Mouse (Mus musculus) heart, postnatal 0 days (tissue): ENCODE data around the gene Ankrd39. TPM values are rescaled to one million over a fixed set of nuclear protein-coding genes. Genes with fewer than 3 reads are reported as not detected.

ENCODE experiments used
- ATAC-seq: fragments of 200-750 bp; cut with Nextera tagmentation; 2 replicates; pipeline ENCODE4 v1.8.0; 2017; ENCODE audit warnings: low read depth, moderate number of reproducible peaks, moderate library complexity; ENCODE audit not compliant: insufficient read depth
- DNase-seq: peaks from one replicate; pipeline ENCODE4 v3.0.0-alpha.2; 2016; ENCODE audit warnings: low spot score
- H3K27ac ChIP-seq: fragments of 300-500 bp; sonication (generic); 2 replicates; pipeline ENCODE4 v1.5.1; 2014; ENCODE audit warnings: low read depth, mild to moderate bottlenecking
- H3K27me3 ChIP-seq: fragments of 300-500 bp; sonication (generic); 2 replicates; pipeline ENCODE4 v1.6.1; 2014; ENCODE audit warnings: low read length, mixed read lengths; ENCODE audit not compliant: control insufficient read depth, insufficient read depth
- H3K36me3 ChIP-seq: fragments of 300-500 bp; sonication (generic); replicated peaks from 2 replicates; pipeline ENCODE4 v1.6.1; 2014; ENCODE audit warnings: low read length, mixed read lengths; ENCODE audit not compliant: control insufficient read depth, insufficient read depth
- H3K4me1 ChIP-seq: fragments of 300-500 bp; sonication (generic); 2 replicates; pipeline ENCODE4 v1.6.1; 2014; ENCODE audit warnings: antibody characterized with exemption; ENCODE audit not compliant: control insufficient read depth, insufficient read depth
- H3K4me2 ChIP-seq: fragments of 300-500 bp; sonication (generic); 2 replicates; pipeline ENCODE4 v1.6.1; 2014; ENCODE audit warnings: low read depth, mild to moderate bottlenecking, low read length, moderate library complexity
- H3K4me3 ChIP-seq: fragments of 300-500 bp; sonication (generic); 2 replicates; pipeline ENCODE4 v1.5.1; 2014; ENCODE audit warnings: low read depth, low read length
- H3K9ac ChIP-seq: fragments of 300-500 bp; sonication (generic); replicated peaks from 2 replicates; pipeline ENCODE4 v1.6.1; 2014; ENCODE audit warnings: low read depth, low read length, mixed read lengths
- H3K9me3 ChIP-seq: fragments of 300-500 bp; sonication (generic); replicated peaks from 2 replicates; pipeline ENCODE4 v1.6.1; 2016; ENCODE audit warnings: low read length; ENCODE audit not compliant: control insufficient read depth
- CTCF ChIP-seq: IDR thresholded peaks from 2 replicates; pipeline ENCODE4 v1.5.1; 2016; ENCODE audit warnings: antibody characterized with exemption, control low read depth, low read depth
- EP300 ChIP-seq: IDR thresholded peaks from 2 replicates; pipeline ENCODE4 v1.6.1; 2016; ENCODE audit warnings: antibody characterized with exemption, low read depth
- WGBS: fragments of 180-500 bp; shearing (Covaris S2); extraction: QIAGEN DNeasy Blood & Tissue Kit; methylation state at CpG from one replicate; pipeline ENCODE4 v1.1.7; 2014; 5-methylcytosine and 5-hydroxymethylcytosine counted together
- microRNA-seq: library from miRNA; unstranded; fragments of <30 nt; microRNA quantifications from one replicate; pipeline ENCODE4, GENCODE M21; 2016
- polyA plus RNA-seq: library from polyadenylated mRNA; unstranded; fragments of >200 nt; fragmentation: Nextera tagmentation; extraction: Ambion mirVana; gene quantifications from 2 replicates; pipeline ENCODE4 v1.2.1, GENCODE M21; 2015
- total RNA-seq: library from RNA; depleted of rRNA; stranded (reverse); fragments of >200 nt; gene quantifications from 2 replicates; pipeline ENCODE4 v1.2.3, GENCODE M21; 2014; ENCODE audit warnings: low replicate concordance; rRNA removed

The Ankrd39 gene
- total and polyA plus RNA-seq, 2 experiments from 2014 or later, result 29.0 to 32.7 TPM

- Histone ChIP-seq H3K4me3 (no peak overlapping the region), H3K27me3 (no peaks in the 10 kb centered on the region), H3K4me1 (peaks cover 10% of the 10 kb centered on the region; the same call in 1 of the 2 replicates), H3K9me3 (no peaks in the 10 kb centered on the region), H3K4me2 (no peak overlapping the region), H3K27ac (no peak overlapping the region), H3K36me3 (no peaks in the 10 kb centered on the region), H3K9ac (no peak overlapping the region)
- DNase-seq (peak; percentile 47), ATAC-seq (no peak; the same call in 1 of the 2 replicates)
- TF ChIP-seq EP300 (no peak), CTCF (peak; percentile 53)
- 41% methylated on average over 2 of the region's 2 CpGs for WGBS
Observed at GRCm38 (mm10) chr1:36496719-36497118, 50.5 kb downstream of the Ankrd39 start.

- Histone ChIP-seq H3K27me3 (no peaks in the 10 kb centered on the region), H3K27ac (no peak overlapping the region), H3K9ac (no peak overlapping the region), H3K9me3 (no peaks in the 10 kb centered on the region), H3K36me3 (no peaks in the 10 kb centered on the region), H3K4me2 (no peak overlapping the region), H3K4me3 (no peak overlapping the region), H3K4me1 (peaks cover 10% of the 10 kb centered on the region; the same call in 1 of the 2 replicates)
- TF ChIP-seq CTCF, result no peak
- TF ChIP-seq EP300, result no peak
- DNase-seq (no peak), ATAC-seq (no peak)
- WGBS, result 81% methylated on average over 6 of the region's 6 CpGs
Observed at GRCm38 (mm10) chr1:36493299-36493698, 53.9 kb downstream of the Ankrd39 start.

DNA sequence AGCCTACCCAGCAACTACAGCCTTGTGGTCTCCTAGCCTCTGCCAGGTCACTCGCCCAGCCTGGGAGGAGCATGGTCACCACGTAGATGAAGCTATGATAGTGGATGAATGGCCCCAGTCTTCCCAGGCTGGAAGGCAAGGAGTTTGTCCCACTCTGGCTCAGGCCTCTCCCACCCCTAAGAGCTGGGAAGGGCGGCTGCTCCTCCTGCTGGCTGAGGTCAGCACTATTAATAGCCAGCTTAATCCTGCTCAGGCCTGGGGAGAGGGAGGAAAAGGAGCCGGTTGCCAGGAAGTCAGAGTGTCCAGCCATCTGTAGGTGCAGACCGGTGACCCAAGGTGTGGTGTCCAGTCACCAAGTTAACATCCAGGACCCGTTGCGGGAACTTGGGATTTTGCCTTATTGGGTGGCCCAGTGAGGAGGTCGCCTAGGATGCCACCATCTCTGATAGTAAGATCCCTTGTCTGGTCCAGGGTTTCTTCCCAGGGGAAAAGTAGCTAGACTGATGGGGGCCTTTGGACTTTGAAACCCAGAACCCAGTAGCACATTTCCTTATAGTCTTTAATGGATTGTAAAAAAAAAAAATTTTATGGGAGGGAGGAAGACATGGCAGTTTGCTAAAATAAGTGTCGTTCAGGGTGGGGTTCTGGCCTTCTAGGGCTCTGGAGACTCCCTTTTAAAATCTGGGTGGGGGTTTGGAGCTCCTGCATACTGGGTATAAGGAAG, 54.7 kb downstream of the Ankrd39 start:
- Histone ChIP-seq H3K27me3 (no peaks in the 10 kb centered on the region), H3K9me3 (no peaks in the 10 kb centered on the region), H3K4me3 (no peak overlapping the region), H3K4me1 (peaks cover 10% of the 10 kb centered on the region; the same call in 1 of the 2 replicates), H3K36me3 (no peaks in the 10 kb centered on the region), H3K9ac (no peak overlapping the region), H3K27ac (0 out of 2 replicates have a peak overlapping the region, but pooled peaks have one; percentile 1), H3K4me2 (no peak overlapping the region)
- 21% methylated on average over 9 of the region's 9 CpGs for WGBS
- TF ChIP-seq EP300 (no peak), CTCF (peak; percentile 72)
- DNase-seq, result peak; percentile 93
- peak; percentile 96 for ATAC-seq

DNA sequence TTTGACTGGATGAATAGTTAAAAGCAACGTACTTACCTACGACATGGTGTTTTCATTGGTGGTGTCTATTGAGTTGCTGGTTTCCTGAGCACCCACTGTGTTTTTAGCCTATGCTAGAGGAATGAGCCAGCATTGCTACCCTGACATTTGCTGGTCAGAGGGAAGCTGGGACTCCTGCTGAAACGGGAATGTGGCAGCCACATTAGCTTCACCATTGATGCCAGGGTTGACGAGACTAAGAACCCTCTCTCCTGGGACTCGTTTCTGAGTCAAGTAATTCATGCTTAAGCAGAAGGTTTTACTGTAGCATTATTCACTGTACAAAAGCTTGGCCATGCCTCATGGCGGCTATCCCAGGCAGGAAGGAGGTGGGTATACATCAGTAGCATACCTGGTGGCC, 57.6 kb downstream of the Ankrd39 start:
- H3K27me3 ChIP-seq, result no peaks in the 10 kb centered on the region
- TF ChIP-seq CTCF, result no peak
- TF ChIP-seq EP300, result no peak
- ATAC-seq, result no peak
- H3K36me3 ChIP-seq, result no peaks in the 10 kb centered on the region
- H3K4me2 ChIP-seq, result no peak overlapping the region
- WGBS, result 79% methylated on average over 6 of the region's 6 CpGs
- DNase-seq, result no peak
- no peak overlapping the region for H3K9ac ChIP-seq
- H3K27ac ChIP-seq, result no peak overlapping the region
- no peak overlapping the region for H3K4me3 ChIP-seq
- H3K4me1 ChIP-seq, result peaks cover 10% of the 10 kb centered on the region; the same call in 1 of the 2 replicates
- H3K9me3 ChIP-seq, result no peaks in the 10 kb centered on the region

Small RNAs within 50 kb of the gene (microRNA-seq; reads per million reads assigned to microRNA genes)
- gene Gm47280, result not detected

Other genes starting within 250 kb of the Ankrd39 start
- 13.7 and 31.1 TPM in 2 replicates for gene Arid5a, start 239.7 kb downstream of the Ankrd39 start, total RNA-seq
- 6.6 and 8.5 TPM in 2 replicates for gene Arid5a, start 239.7 kb downstream of the Ankrd39 start, polyA plus RNA-seq
- gene Kansl3, start 178.3 kb downstream of the Ankrd39 start, total RNA-seq, result 46.3 and 57.4 TPM in 2 replicates
- gene Kansl3, start 178.3 kb downstream of the Ankrd39 start, polyA plus RNA-seq, result 26.5 and 29.7 TPM in 2 replicates
- not detected in 2 replicates for gene Fer1l5, start 175.2 kb downstream of the Ankrd39 start, total RNA-seq
- gene Fer1l5, start 175.2 kb downstream of the Ankrd39 start, polyA plus RNA-seq, result 0.14 and 0.20 TPM in 2 replicates
- gene Lman2l, start 102.2 kb downstream of the Ankrd39 start, total RNA-seq, result 6.4 and 8.2 TPM in 2 replicates
- gene Lman2l, start 102.2 kb downstream of the Ankrd39 start, polyA plus RNA-seq, result 22.3 and 25.4 TPM in 2 replicates
- 5.2 and 7.4 TPM in 2 replicates for gene Cnnm4, start 75.8 kb downstream of the Ankrd39 start, total RNA-seq
- gene Cnnm4, start 75.8 kb downstream of the Ankrd39 start, polyA plus RNA-seq, result 3.6 and 4.2 TPM in 2 replicates
- gene Cnnm3, start 35.6 kb downstream of the Ankrd39 start, total RNA-seq, result 10.2 and 21.4 TPM in 2 replicates
- gene Cnnm3, start 35.6 kb downstream of the Ankrd39 start, polyA plus RNA-seq, result 2.0 and 2.2 TPM in 2 replicates
- 62.2 and 93.8 TPM in 2 replicates for gene Ankrd23, start 10.6 kb downstream of the Ankrd39 start, total RNA-seq
- gene Ankrd23, start 10.6 kb downstream of the Ankrd39 start, polyA plus RNA-seq, result 26.7 and 34.2 TPM in 2 replicates
- gene Gm42417, start 8.0 kb downstream of the Ankrd39 start, total RNA-seq, result not detected in 2 replicates
- gene Gm42417, start 8.0 kb downstream of the Ankrd39 start, polyA plus RNA-seq, result 1.2 TPM in 1 of 2 replicates, not detected in the other
- 11.9 and 13.2 TPM in 2 replicates for gene Sema4c, start 10.9 kb upstream of the Ankrd39 start, total RNA-seq
- 5.7 and 6.1 TPM in 2 replicates for gene Sema4c, start 10.9 kb upstream of the Ankrd39 start, polyA plus RNA-seq
- not detected in 2 replicates for gene Fam178b, start 135.7 kb upstream of the Ankrd39 start, total RNA-seq
- 0.81 and 1.5 TPM in 2 replicates for gene Fam178b, start 135.7 kb upstream of the Ankrd39 start, polyA plus RNA-seq
- 1,006 and 1,233 TPM in 2 replicates for gene Cox5b, start 144.0 kb upstream of the Ankrd39 start, total RNA-seq
- gene Cox5b, start 144.0 kb upstream of the Ankrd39 start, polyA plus RNA-seq, result 2,595 and 2,702 TPM in 2 replicates
- not detected in 2 replicates for gene 4933424G06Rik, start 162.7 kb upstream of the Ankrd39 start, total RNA-seq
- gene 4933424G06Rik, start 162.7 kb upstream of the Ankrd39 start, polyA plus RNA-seq, result not detected in 2 replicates
- 80.5 and 96.8 TPM in 2 replicates for gene Actr1b, start 167.0 kb upstream of the Ankrd39 start, total RNA-seq
- 67.1 and 67.5 TPM in 2 replicates for gene Actr1b, start 167.0 kb upstream of the Ankrd39 start, polyA plus RNA-seq
- 0.12 TPM in 1 of 2 replicates, not detected in the other for gene Zap70, start 214.4 kb upstream of the Ankrd39 start, total RNA-seq
- 0.08 and 0.12 TPM in 2 replicates for gene Zap70, start 214.4 kb upstream of the Ankrd39 start, polyA plus RNA-seq